Mouse (Mus musculus) embryonic facial prominence, embryonic 15.5 days (tissue): ENCODE data around the gene Tmprss5. TPM values are rescaled to one million over a fixed set of nuclear protein-coding genes. Genes with fewer than 3 reads are reported as not detected.

Source experiments
- polyA plus RNA-seq: library from polyadenylated mRNA; unstranded; fragments of >200 nt; fragmentation: Nextera tagmentation; extraction: Ambion mirVana; gene quantifications from 2 replicates; pipeline ENCODE4 v1.2.1, GENCODE M21; 2015

Tmprss5 gene
- polyA plus RNA-seq, 1 experiment from 2014 or later = 1.2 TPM

Other genes with a start within 250 kb of the Tmprss5 start
- 9.1 and 10.0 TPM in 2 replicates for gene Zbtb16, start 245.0 kb upstream of the Tmprss5 start, polyA plus RNA-seq
- 1.4 and 1.9 TPM in 2 replicates for gene Htr3a, start 170.2 kb upstream of the Tmprss5 start, polyA plus RNA-seq
- gene Htr3b, start 116.3 kb upstream of the Tmprss5 start, polyA plus RNA-seq = 0.11 and 0.25 TPM in 2 replicates
- 29.7 and 33.0 TPM in 2 replicates for gene Usp28, start 95.9 kb upstream of the Tmprss5 start, polyA plus RNA-seq
- gene Zw10, start 25.6 kb upstream of the Tmprss5 start, polyA plus RNA-seq = 35.6 and 37.3 TPM in 2 replicates
- gene Gm4894, start 169.3 kb downstream of the Tmprss5 start, polyA plus RNA-seq = not detected in 2 replicates